38 mouse cellular contexts compared by ENCODE assay signal in genomic region chr5:146190501-146191269, GRCm38 (mm10). TPM values are rescaled to one million over a fixed set of nuclear protein-coding genes. Genes with fewer than 3 reads are reported as not detected.
A peak's percentile ranks its signal among the peaks of the same experiment; 100 is the strongest.
DNase-seq lines count a peak whose midpoint lies in the region; ATAC-seq and TF ChIP-seq lines count a peak whose summit lies in the region.
"Had no signal": no experiment of that assay in that cellular context is flagged by ENCODE, and none has a peak within 500 bp of the region (broad histone marks: within the 10 kb centered on the region; RNA-seq: fewer than 3 reads in every experiment).

No protein-coding gene starts in this region.

- no peaks in the 10 kb centered on the region for H3K27me3 ChIP-seq in forebrain, postnatal 0 days (ENCODE audit: insufficient read depth, low read length)
- H3K27me3 ChIP-seq: embryonic facial prominence, embryonic 12.5 days; hindbrain, embryonic 15.5 days; kidney, embryonic 15.5 days; limb, embryonic 13.5 days; liver, embryonic 13.5 days; megakaryocyte, embryonic 14.5 days; midbrain, embryonic 12.5 days; neural tube, embryonic 12.5 days had no signal

- no peak for ATAC-seq in forebrain, postnatal 0 days
- ATAC-seq: CD4-positive, CD25-positive, alpha-beta regulatory T cell, adult 4 months; forebrain, embryonic 16.5 days; inflammation-experienced regulatory T-cells, adult 6 months; lung, postnatal 0 days had no signal

- intact Hi-C loops in left cerebral cortex, postnatal 4 days (cut with DNase I): loop anchor here (10.0 kb wide), 1 partner anchor 274 kb away; no protein-coding TSS in a partner anchor
- intact Hi-C loops in left cerebral cortex, postnatal 14 days (cut with DNase I): no loop called here
- intact Hi-C loops in left cerebral cortex, postnatal 25 days (cut with DNase I): no loop called here

- H3K36me3 ChIP-seq in forebrain, postnatal 0 days (ENCODE audit: insufficient read depth): no peaks in the 10 kb centered on the region
- H3K36me3 ChIP-seq: embryonic facial prominence, embryonic 12.5 days; hindbrain, embryonic 10.5 days; hindbrain, embryonic 15.5 days; kidney, embryonic 15.5 days; limb, embryonic 13.5 days; liver, embryonic 13.5 days; midbrain, embryonic 12.5 days; neural tube, embryonic 12.5 days had no signal

- TF ChIP-seq CTCF in forebrain, postnatal 0 days (IDR thresholded peaks at IDR 0.05; ENCODE audit: low read depth): no peak
- no peak for TF ChIP-seq CTCF in layer of hippocampus, adult 2 months (conservative IDR thresholded peaks at IDR 0.05)

- H3K9ac ChIP-seq in forebrain, postnatal 0 days: no peak overlapping the region
- H3K9ac ChIP-seq: embryonic facial prominence, embryonic 12.5 days; hindbrain, embryonic 15.5 days; kidney, embryonic 15.5 days; limb, embryonic 13.5 days; liver, embryonic 13.5 days; midbrain, embryonic 12.5 days; neural tube, embryonic 12.5 days had no signal

- no peaks in the 10 kb centered on the region for H3K9me3 ChIP-seq in forebrain, postnatal 0 days (ENCODE audit: low read length)
- H3K9me3 ChIP-seq: embryonic facial prominence, embryonic 12.5 days; hindbrain, embryonic 10.5 days; hindbrain, embryonic 15.5 days; kidney, embryonic 15.5 days; limb, embryonic 13.5 days; liver, embryonic 13.5 days; midbrain, embryonic 12.5 days; neural tube, embryonic 12.5 days had no signal

- no peaks in the 10 kb centered on the region for H3K4me1 ChIP-seq in forebrain, postnatal 0 days (ENCODE audit: insufficient read depth)
- H3K4me1 ChIP-seq: embryonic facial prominence, embryonic 12.5 days; hindbrain, embryonic 10.5 days; hindbrain, embryonic 15.5 days; kidney, embryonic 15.5 days; limb, embryonic 13.5 days; liver, embryonic 13.5 days; megakaryocyte, embryonic 14.5 days; midbrain, embryonic 12.5 days; neural tube, embryonic 12.5 days had no signal

- no peak overlapping the region for H3K4me3 ChIP-seq in forebrain, postnatal 0 days (ENCODE audit: low read depth, low read length)
- H3K4me3 ChIP-seq in layer of hippocampus, adult 2 months: no peak overlapping the region
- H3K4me3 ChIP-seq: embryonic facial prominence, embryonic 12.5 days; hindbrain, embryonic 10.5 days; hindbrain, embryonic 15.5 days; kidney, embryonic 15.5 days; limb, embryonic 13.5 days; liver, embryonic 13.5 days; megakaryocyte, embryonic 14.5 days; midbrain, embryonic 12.5 days; myocyte; neural tube, embryonic 12.5 days had no signal

- H3K27ac ChIP-seq in forebrain, postnatal 0 days (ENCODE audit: low read depth, low read length): no peak overlapping the region
- no peak overlapping the region for H3K27ac ChIP-seq in layer of hippocampus, adult 2 months
- H3K27ac ChIP-seq: embryonic facial prominence, embryonic 12.5 days; hindbrain, embryonic 10.5 days; hindbrain, embryonic 15.5 days; kidney, embryonic 15.5 days; limb, embryonic 13.5 days; liver, embryonic 13.5 days; midbrain, embryonic 12.5 days; neural tube, embryonic 12.5 days had no signal

- H3K4me2 ChIP-seq in forebrain, postnatal 0 days (ENCODE audit: low read depth): no peak overlapping the region
- H3K4me2 ChIP-seq: embryonic facial prominence, embryonic 12.5 days; hindbrain, embryonic 15.5 days; kidney, embryonic 15.5 days; limb, embryonic 13.5 days; liver, embryonic 13.5 days; midbrain, embryonic 12.5 days; neural tube, embryonic 12.5 days had no signal

- DNase-seq in left cerebral cortex, postnatal 4 days: peak; percentile 6
- no peak for DNase-seq in left cerebral cortex, postnatal 14 days (ENCODE audit: low spot score in 2 of 2)
- DNase-seq in cerebellum, adult 18-20 months: peak; percentile 82 to 89
- DNase-seq in cerebellum, postnatal 10 days: peak; percentile 80 to 83
- no peak for DNase-seq in left cerebral cortex, postnatal 25 days (ENCODE audit: low spot score in 2 of 2)
- no peak for DNase-seq in forebrain, postnatal 0 days
- DNase-seq in layer of hippocampus, adult 2 months (ENCODE audit: low spot score in 2 of 2): no peak
- DNase-seq: adrenal gland, postnatal 36 days; embryo, embryonic 11 days; heart, postnatal 14 days; layer of hippocampus, adult 9-11 months; liver, embryonic 13.5 days; lung, adult 18-20 months; lung, postnatal 4 days; right cerebral cortex, adult 18-20 months; right cerebral cortex, postnatal 4 days; thymus, adult 2 months; thymus, postnatal 36 days had no signal

- 63% methylated on average over 3 of the region's 3 CpGs for WGBS in forebrain, postnatal 0 days

RNA-seq across cellular contexts. Expression of gene 1700001J03Rik, which starts 5.6 kb away (rescaled TPM):
- total RNA-seq in left cerebral cortex, postnatal 4 days (2021): 1 to 10 TPM in 1 of 2 experiments, not detected in 1; 1.1 TPM
- total RNA-seq in left cerebral cortex, postnatal 14 days (2021): 1 to 10 TPM in 1 of 2 experiments, under 1 TPM in 1; 0.44 to 1.1 TPM
- total RNA-seq in left cerebral cortex, postnatal 25 days (2021): under 1 TPM in 1 of 2 experiments, not detected in 1; 0.83 TPM
- total RNA-seq in forebrain, postnatal 0 days (2014; rRNA removed): not detected in 2 replicates
- polyA plus RNA-seq in forebrain, postnatal 0 days (2015; fragmentation: Nextera tagmentation; extraction: Ambion mirVana): not detected in 2 replicates
- 1 to 10 TPM; 1.2 to 1.6 TPM for total RNA-seq in layer of hippocampus, adult 2 months (2021)
- total RNA-seq: granulocyte monocyte progenitor cell, adult 5-6 weeks; midbrain, postnatal 0 days had no signal
- polyA plus RNA-seq: embryonic facial prominence, embryonic 12.5 days; forebrain, embryonic 16.5 days; heart, embryonic 14.5 days; hindbrain, embryonic 15.5 days; limb, embryonic 13.5 days; liver, embryonic 13.5 days; midbrain, embryonic 12.5 days; myocyte; neural tube, embryonic 12.5 days had no signal

RNA-seq across cellular contexts. Expression of gene Gm6309, which starts 20.2 kb away (rescaled TPM):
- not detected for total RNA-seq in left cerebral cortex, postnatal 4 days (2021)
- not detected for total RNA-seq in left cerebral cortex, postnatal 14 days (2021)
- not detected for total RNA-seq in left cerebral cortex, postnatal 25 days (2021)
- not detected in 2 replicates for total RNA-seq in forebrain, postnatal 0 days (2014; rRNA removed)
- polyA plus RNA-seq in forebrain, postnatal 0 days (2015; fragmentation: Nextera tagmentation; extraction: Ambion mirVana): not detected in 2 replicates
- total RNA-seq in layer of hippocampus, adult 2 months (2021): not detected
- total RNA-seq: adrenal gland, postnatal 36 days; gastrocnemius, adult 8-10 months; granulocyte monocyte progenitor cell, adult 5-6 weeks; heart, postnatal 14 days; left cerebral cortex, postnatal 10 days; midbrain, postnatal 0 days had no signal
- polyA plus RNA-seq: CD4-positive, CD25-positive, alpha-beta regulatory T cell, adult 4 months; embryonic facial prominence, embryonic 12.5 days; forebrain, embryonic 16.5 days; heart, embryonic 14.5 days; hindbrain, embryonic 10.5 days; hindbrain, embryonic 15.5 days; inflammation-experienced regulatory T-cells, adult 6 months; kidney, embryonic 15.5 days; large intestine, adult 2 months; limb, embryonic 13.5 days; liver, embryonic 13.5 days; lung, postnatal 0 days; midbrain, embryonic 12.5 days; midbrain, postnatal 0 days; myocyte; neural tube, embryonic 12.5 days; spleen, adult 2 months; thymus, adult 2 months had no signal

RNA-seq across cellular contexts. Expression of gene Gm5565, which starts 30.3 kb away (rescaled TPM):
- total RNA-seq in left cerebral cortex, postnatal 4 days (2021): not detected
- not detected for total RNA-seq in left cerebral cortex, postnatal 14 days (2021)
- total RNA-seq in left cerebral cortex, postnatal 25 days (2021): not detected
- not detected in 2 replicates for total RNA-seq in forebrain, postnatal 0 days (2014; rRNA removed)
- polyA plus RNA-seq in forebrain, postnatal 0 days (2015; fragmentation: Nextera tagmentation; extraction: Ambion mirVana): not detected in 2 replicates
- not detected for total RNA-seq in layer of hippocampus, adult 2 months (2021)
- total RNA-seq: adrenal gland, postnatal 36 days; gastrocnemius, adult 8-10 months; granulocyte monocyte progenitor cell, adult 5-6 weeks; heart, postnatal 14 days; left cerebral cortex, postnatal 10 days; midbrain, postnatal 0 days had no signal
- polyA plus RNA-seq: CD4-positive, CD25-positive, alpha-beta regulatory T cell, adult 4 months; embryonic facial prominence, embryonic 12.5 days; forebrain, embryonic 16.5 days; heart, embryonic 14.5 days; hindbrain, embryonic 10.5 days; hindbrain, embryonic 15.5 days; inflammation-experienced regulatory T-cells, adult 6 months; kidney, embryonic 15.5 days; large intestine, adult 2 months; limb, embryonic 13.5 days; liver, embryonic 13.5 days; lung, postnatal 0 days; midbrain, embryonic 12.5 days; midbrain, postnatal 0 days; myocyte; neural tube, embryonic 12.5 days; spleen, adult 2 months; thymus, adult 2 months had no signal

RNA-seq across cellular contexts. Expression of gene Rnf6, which starts 30.7 kb away (rescaled TPM):
- 10 to 100 TPM; 22.8 to 24.1 TPM for total RNA-seq in left cerebral cortex, postnatal 4 days (2021)
- 10 to 100 TPM; 51.5 to 55.7 TPM for total RNA-seq in left cerebral cortex, postnatal 14 days (2021)
- total RNA-seq in left cerebral cortex, postnatal 25 days (2021): 10 to 100 TPM; 69.7 to 70.1 TPM
- total RNA-seq in forebrain, postnatal 0 days (2014; rRNA removed): 13.7 and 16.5 TPM in 2 replicates
- 16.6 and 22.1 TPM in 2 replicates for polyA plus RNA-seq in forebrain, postnatal 0 days (2015; fragmentation: Nextera tagmentation; extraction: Ambion mirVana)
- total RNA-seq in layer of hippocampus, adult 2 months (2021): 10 to 100 TPM; 64.6 to 70.8 TPM

RNA-seq across cellular contexts. Expression of gene Cdk8, which starts 40.3 kb away (rescaled TPM):
- 10 to 100 TPM; 56.0 to 57.1 TPM for total RNA-seq in left cerebral cortex, postnatal 4 days (2021)
- total RNA-seq in left cerebral cortex, postnatal 14 days (2021): 10 to 100 TPM; 42.2 to 45.8 TPM
- 10 to 100 TPM; 39.5 to 51.3 TPM for total RNA-seq in left cerebral cortex, postnatal 25 days (2021)
- 44.6 and 48.8 TPM in 2 replicates for total RNA-seq in forebrain, postnatal 0 days (2014; rRNA removed)
- 9.7 and 13.1 TPM in 2 replicates for polyA plus RNA-seq in forebrain, postnatal 0 days (2015; fragmentation: Nextera tagmentation; extraction: Ambion mirVana)
- 10 to 100 TPM; 40.7 to 44.5 TPM for total RNA-seq in layer of hippocampus, adult 2 months (2021)

Comparison
In these comparisons a context has a peak if more than half of its experiments do, and no peak if none do; other contexts are left out.
1. DNase-seq: peak in left cerebral cortex, postnatal 4 days (single experiment), cerebellum, adult 18-20 months (2 of 2) and cerebellum, postnatal 10 days (2 of 2); none in left cerebral cortex, postnatal 14 days (0 of 2), left cerebral cortex, postnatal 25 days (0 of 2), forebrain, postnatal 0 days (single experiment) and layer of hippocampus, adult 2 months (0 of 2).